In the genomic region with DNA sequence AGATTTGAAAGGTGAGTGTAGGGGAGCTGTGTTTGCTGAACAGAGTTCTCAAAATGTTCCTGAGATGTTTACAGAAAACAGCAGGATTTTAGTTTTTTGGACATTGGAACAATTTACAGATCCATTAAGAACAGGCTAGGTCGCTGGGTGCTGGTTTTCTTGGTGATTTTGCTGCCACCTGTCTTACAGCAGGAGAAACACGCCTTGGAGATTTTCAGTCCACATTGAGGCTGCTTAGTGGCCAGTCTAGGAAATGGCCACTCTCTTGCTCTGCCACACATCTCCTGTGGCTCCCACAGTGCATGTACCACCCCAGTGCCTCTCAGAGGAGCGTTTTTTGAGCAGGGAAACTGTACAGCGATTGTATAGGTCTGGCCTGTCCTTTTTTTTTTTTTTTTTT, we compare ENCODE assay signal across 8 mouse cellular contexts. TPM values are rescaled to one million over a fixed set of nuclear protein-coding genes. Genes with fewer than 3 reads are reported as not detected.
DNase-seq lines count a peak whose midpoint lies in the region; ATAC-seq and TF ChIP-seq lines count a peak whose summit lies in the region.

No protein-coding gene starts in this region.

- no peak overlapping the region for H3K4me2 ChIP-seq in liver, postnatal 0 days (ENCODE audit: low read depth, low read length)
- no peak overlapping the region for H3K4me2 ChIP-seq in neural tube, embryonic 14.5 days (ENCODE audit: low read depth, low read length)

- no peak for TF ChIP-seq POLR2A in embryonic fibroblast, embryonic 13.5 days (IDR thresholded peaks at IDR 0.05; ENCODE audit: low read depth, low read length)

- no peak overlapping the region for H3K9ac ChIP-seq in liver, postnatal 0 days (replicated peaks)
- H3K9ac ChIP-seq in neural tube, embryonic 14.5 days (replicated peaks; ENCODE audit: low read depth, low read length) = no peak overlapping the region

- no peaks in the 10 kb centered on the region for H3K27me3 ChIP-seq in liver, postnatal 0 days (ENCODE audit: insufficient read depth, low read length)
- H3K27me3 ChIP-seq in neural tube, embryonic 14.5 days (ENCODE audit: control insufficient read depth, insufficient read depth, low read length) = no peaks in the 10 kb centered on the region

- no peaks in the 10 kb centered on the region for H3K9me3 ChIP-seq in liver, postnatal 0 days (ENCODE audit: low read length)
- H3K9me3 ChIP-seq in neural tube, embryonic 14.5 days (ENCODE audit: control insufficient read depth, low read length) = no peaks in the 10 kb centered on the region

- 40% methylated on average over 4 of the region's 4 CpGs for WGBS in liver, postnatal 0 days (ENCODE audit: insufficient replicate concordance)
- 29% methylated on average over 4 of the region's 4 CpGs for WGBS in neural tube, embryonic 14.5 days

- ATAC-seq in inflammation-experienced regulatory T-cells, adult 6 months = peak; percentile 46
- ATAC-seq in liver, postnatal 0 days = 0 out of 2 replicates have a peak, but pooled peaks have one; percentile 29
- ATAC-seq in neural tube, embryonic 14.5 days (ENCODE audit: low read depth) = peak; percentile 54; the same call in 1 of the 2 replicates
- ATAC-seq in erythroblast, adult 5-6 weeks (replicated peaks; ENCODE audit: low FRiP score, poor library complexity, severe bottlenecking) = no peak

- H3K36me3 ChIP-seq in liver, postnatal 0 days (replicated peaks; ENCODE audit: insufficient read depth, low read length) = no peaks in the 10 kb centered on the region
- no peaks in the 10 kb centered on the region for H3K36me3 ChIP-seq in neural tube, embryonic 14.5 days (ENCODE audit: control insufficient read depth, insufficient read depth, low read length)

- peaks cover 4% of the 10 kb centered on the region; the same call in 1 of the 2 replicates for H3K4me1 ChIP-seq in embryonic fibroblast, embryonic 13.5 days (ENCODE audit: control insufficient read depth, insufficient read depth, low read length)
- H3K4me1 ChIP-seq in liver, postnatal 0 days (ENCODE audit: insufficient read depth) = 0 out of 2 replicates have a peak, but pooled peaks cover 2% of the 10 kb centered on the region
- H3K4me1 ChIP-seq in neural tube, embryonic 14.5 days (ENCODE audit: control insufficient read depth, insufficient read depth, low read length) = peaks cover 4% of the 10 kb centered on the region; the same call in 1 of the 2 replicates

- no peak overlapping the region for H3K27ac ChIP-seq in embryonic fibroblast, embryonic 13.5 days (ENCODE audit: insufficient read depth, low read length)
- no peak overlapping the region for H3K27ac ChIP-seq in liver, postnatal 0 days (ENCODE audit: low read depth)
- no peak overlapping the region for H3K27ac ChIP-seq in neural tube, embryonic 14.5 days (ENCODE audit: low read depth, low read length)

- no peak overlapping the region for H3K4me3 ChIP-seq in embryonic fibroblast, embryonic 13.5 days (ENCODE audit: insufficient read depth, low read length)
- H3K4me3 ChIP-seq in liver, postnatal 0 days (ENCODE audit: low read depth, low read length) = no peak overlapping the region
- H3K4me3 ChIP-seq in neural tube, embryonic 14.5 days (ENCODE audit: low read depth, low read length) = no peak overlapping the region

- TF ChIP-seq EP300 in liver, postnatal 0 days (IDR thresholded peaks at IDR 0.05; ENCODE audit: low read depth) = no peak

- peak; percentile 29 for DNase-seq in thymus, postnatal 0 days (ENCODE audit: low spot score)
- no peak for DNase-seq in thymus, adult 18-20 months
- DNase-seq in adrenal gland, postnatal 14 days = peak; percentile 64
- DNase-seq in liver, postnatal 0 days = peak; percentile 25

- TF ChIP-seq CTCF in embryonic fibroblast, embryonic 13.5 days (IDR thresholded peaks at IDR 0.05; ENCODE audit: borderline replicate concordance, insufficient read depth, low read length) = peak; percentile 22; the same call in 1 of the 2 replicates
- peak; percentile 71 for TF ChIP-seq CTCF in liver, postnatal 0 days (IDR thresholded peaks at IDR 0.05; ENCODE audit: low read depth)

RNA-seq across cellular contexts. Expression of gene Jarid2, which starts 57.0 kb away (rescaled TPM):
- 20.2 and 20.5 TPM in 2 replicates for polyA plus RNA-seq in thymus, postnatal 0 days (2015; fragmentation: Nextera tagmentation; extraction: Ambion mirVana)
- 51.0 and 53.6 TPM in 2 replicates for total RNA-seq in adrenal gland, postnatal 14 days (2021)
- polyA plus RNA-seq in embryonic fibroblast, embryonic 13.5 days (2011; ENCODE audit: insufficient read length, low read depth, missing spikeins) = 9.7 and 14.4 TPM in 2 replicates
- 10 to 100 TPM; 42.0 to 59.1 (median 56.1) TPM for polyA plus RNA-seq in inflammation-experienced regulatory T-cells, adult 6 months (2017; shearing (Covaris generic))
- polyA plus RNA-seq in liver, postnatal 0 days (2015; fragmentation: Nextera tagmentation; extraction: Ambion mirVana) = 5.7 and 6.8 TPM in 2 replicates
- 28.0 and 29.5 TPM in 2 replicates for polyA plus RNA-seq in neural tube, embryonic 14.5 days (2014; fragmentation: Nextera tagmentation; extraction: Ambion mirVana)
- 10.4 and 25.9 TPM in 2 replicates for total RNA-seq in erythroblast, adult 5-6 weeks (2015; ENCODE audit: low replicate concordance)
- 10.1 and 10.9 TPM in 2 replicates for total RNA-seq in erythroblast, adult 5-6 weeks (2017; ENCODE audit: low replicate concordance)

Comparison
In these comparisons a context has a peak if more than half of its experiments do, and no peak if none do; other contexts are left out.
1. DNase-seq: peak in thymus, postnatal 0 days (single experiment), adrenal gland, postnatal 14 days (single experiment) and liver, postnatal 0 days (single experiment); none in thymus, adult 18-20 months (0 of 2).